27 mouse cellular contexts compared by ENCODE assay signal in genomic region chr2:9833712-9834111, GRCm38 (mm10). TPM values are rescaled to one million over a fixed set of nuclear protein-coding genes. Genes with fewer than 3 reads are reported as not detected.
DNase-seq lines count a peak whose midpoint lies in the region; ATAC-seq and TF ChIP-seq lines count a peak whose summit lies in the region.
"Had no signal": no experiment of that assay in that cellular context is flagged by ENCODE, and none has a peak within 500 bp of the region (broad histone marks: within the 10 kb centered on the region; RNA-seq: fewer than 3 reads in every experiment).

No protein-coding gene starts in this region.

- WGBS in kidney, embryonic 14.5 days: 33% methylated on average over 7 of the region's 7 CpGs
- 23% methylated on average over 7 of the region's 7 CpGs for WGBS in kidney, embryonic 16.5 days

- H3K4me3 ChIP-seq in kidney, embryonic 14.5 days (ENCODE audit: low read length): no peak overlapping the region
- no peak overlapping the region for H3K4me3 ChIP-seq in kidney, embryonic 16.5 days (ENCODE audit: low read length)
- peak overlapping the region; percentile 47 for H3K4me3 ChIP-seq in testis, adult 2 months (ENCODE audit: control insufficient read depth, low read depth, low read length)
- H3K4me3 ChIP-seq: embryonic facial prominence, embryonic 10.5 days; embryonic facial prominence, embryonic 12.5 days; forebrain, embryonic 13.5 days; forebrain, embryonic 15.5 days had no signal

- no peak for DNase-seq in kidney, postnatal 4 days
- DNase-seq in kidney, adult 9 months: no peak
- DNase-seq in testis, postnatal 10 days (ENCODE audit: low spot score): no peak
- DNase-seq: adrenal gland, adult 8-10 months; adrenal gland, postnatal 14 days; adrenal gland, postnatal 36 days; B cell, adult 2 months; cerebellum, adult 11-12 months; cerebellum, adult 2 months; cerebellum, adult 9-10 months; cerebellum, postnatal 10 days; cerebellum, postnatal 25 days had no signal

- TF ChIP-seq POLR2A in testis, adult 2 months (IDR thresholded peaks at IDR 0.05; ENCODE audit: control insufficient read depth, low read depth, low read length): no peak

- no peak overlapping the region for H3K4me2 ChIP-seq in kidney, embryonic 14.5 days (replicated peaks; ENCODE audit: low read depth, low read length)
- no peak overlapping the region for H3K4me2 ChIP-seq in kidney, embryonic 16.5 days (replicated peaks; ENCODE audit: low read depth, low read length)
- H3K4me2 ChIP-seq: embryonic facial prominence, embryonic 12.5 days; forebrain, embryonic 13.5 days; forebrain, embryonic 15.5 days had no signal

- 0 out of 2 replicates have a peak, but pooled peaks have one; percentile 49 for ATAC-seq in kidney, embryonic 14.5 days (ENCODE audit: low FRiP score, low TSS enrichment)
- ATAC-seq in kidney, embryonic 16.5 days (ENCODE audit: low FRiP score, low TSS enrichment): peak; percentile 49; the same call in 1 of the 2 replicates
- ATAC-seq: activated CD4-positive, CD25-positive, alpha-beta regulatory T cell, adult 4 months; CD4-positive, CD25-positive, alpha-beta regulatory T cell, adult 4 months; forebrain, embryonic 13.5 days; forebrain, embryonic 15.5 days; Patski had no signal

- no peaks in the 10 kb centered on the region for H3K36me3 ChIP-seq in kidney, embryonic 14.5 days (ENCODE audit: control insufficient read depth, insufficient read depth, low read length)
- H3K36me3 ChIP-seq in kidney, embryonic 16.5 days (ENCODE audit: insufficient read depth, low read length): no peaks in the 10 kb centered on the region
- no peaks in the 10 kb centered on the region for H3K36me3 ChIP-seq in testis, adult 2 months (ENCODE audit: control insufficient read depth, insufficient read depth, low read length)
- H3K36me3 ChIP-seq: embryonic facial prominence, embryonic 10.5 days; embryonic facial prominence, embryonic 12.5 days; forebrain, embryonic 15.5 days; G1E had no signal

- no peaks in the 10 kb centered on the region for H3K4me1 ChIP-seq in kidney, embryonic 14.5 days (ENCODE audit: control insufficient read depth, insufficient read depth, low read length)
- H3K4me1 ChIP-seq in kidney, embryonic 16.5 days (ENCODE audit: insufficient read depth, low read length): no peaks in the 10 kb centered on the region
- no peaks in the 10 kb centered on the region; the same call in 1 of the 2 replicates for H3K4me1 ChIP-seq in testis, adult 2 months (ENCODE audit: control insufficient read depth, insufficient read depth, low read length)
- H3K4me1 ChIP-seq: embryonic facial prominence, embryonic 12.5 days; forebrain, embryonic 13.5 days; forebrain, embryonic 15.5 days had no signal

- no peaks in the 10 kb centered on the region for H3K27me3 ChIP-seq in kidney, embryonic 14.5 days (ENCODE audit: control insufficient read depth, insufficient read depth, low read length)
- H3K27me3 ChIP-seq in kidney, embryonic 16.5 days (ENCODE audit: insufficient read depth, low read length): no peaks in the 10 kb centered on the region
- no peaks in the 10 kb centered on the region for H3K27me3 ChIP-seq in testis, adult 2 months (ENCODE audit: control insufficient read depth, insufficient read depth, low read length)
- H3K27me3 ChIP-seq: CH12.LX; embryonic facial prominence, embryonic 12.5 days; forebrain, embryonic 13.5 days; forebrain, embryonic 15.5 days; Patski had no signal

- no peak overlapping the region for H3K9ac ChIP-seq in kidney, embryonic 14.5 days (ENCODE audit: low read depth, low read length)
- no peak overlapping the region for H3K9ac ChIP-seq in kidney, embryonic 16.5 days (replicated peaks; ENCODE audit: low read length)
- H3K9ac ChIP-seq: embryonic facial prominence, embryonic 12.5 days; forebrain, embryonic 13.5 days; forebrain, embryonic 15.5 days had no signal

- H3K27ac ChIP-seq in kidney, embryonic 14.5 days (ENCODE audit: low read depth, low read length): no peak overlapping the region
- H3K27ac ChIP-seq in kidney, embryonic 16.5 days (ENCODE audit: low read length): no peak overlapping the region
- no peak overlapping the region for H3K27ac ChIP-seq in testis, adult 2 months (ENCODE audit: control insufficient read depth, insufficient read depth, low read depth, low read length)
- H3K27ac ChIP-seq: embryonic facial prominence, embryonic 10.5 days; embryonic facial prominence, embryonic 12.5 days; forebrain, embryonic 13.5 days; forebrain, embryonic 15.5 days had no signal

- H3K9me3 ChIP-seq in kidney, embryonic 14.5 days (ENCODE audit: control insufficient read depth, low read length): no peaks in the 10 kb centered on the region
- no peaks in the 10 kb centered on the region for H3K9me3 ChIP-seq in kidney, embryonic 16.5 days (ENCODE audit: low read length)
- H3K9me3 ChIP-seq: embryonic facial prominence, embryonic 10.5 days; embryonic facial prominence, embryonic 12.5 days; forebrain, embryonic 13.5 days; forebrain, embryonic 15.5 days; G1E had no signal

- no peak for TF ChIP-seq CTCF in testis, adult 2 months (IDR thresholded peaks at IDR 0.05; ENCODE audit: control insufficient read depth, insufficient read depth, insufficient replicate concordance, low read depth, low read length)

RNA-seq across cellular contexts. Expression of gene 4930412O13Rik, which starts 47.3 kb away (rescaled TPM):
- polyA plus RNA-seq in kidney, embryonic 14.5 days (2014; fragmentation: Nextera tagmentation; extraction: Ambion mirVana): 3.7 and 4.4 TPM in 2 replicates
- polyA plus RNA-seq in kidney, embryonic 16.5 days (2015; fragmentation: Nextera tagmentation; extraction: Ambion mirVana): 2.8 and 3.2 TPM in 2 replicates
- polyA plus RNA-seq in testis, adult 2 months (2012; rRNA removed): 57.2 and 69.9 TPM in 2 replicates
- polyA plus RNA-seq: cerebellum, adult 2 months; cortical plate, adult 2 months; forebrain, embryonic 11.5 days; forebrain, embryonic 13.5 days; forebrain, embryonic 15.5 days; G1E; Patski had no signal

RNA-seq across cellular contexts. Expression of gene 9230102O04Rik, which starts 55.6 kb away (rescaled TPM):
- polyA plus RNA-seq in kidney, embryonic 14.5 days (2014; fragmentation: Nextera tagmentation; extraction: Ambion mirVana): 5.0 and 6.4 TPM in 2 replicates
- polyA plus RNA-seq in kidney, embryonic 16.5 days (2015; fragmentation: Nextera tagmentation; extraction: Ambion mirVana): 6.7 and 7.2 TPM in 2 replicates
- polyA plus RNA-seq in testis, adult 2 months (2012; rRNA removed): 0.75 TPM in 1 of 2 replicates, not detected in the other
- polyA plus RNA-seq: cerebellum, adult 2 months; cortical plate, adult 2 months; embryonic facial prominence, embryonic 10.5 days; embryonic facial prominence, embryonic 14.5 days; forebrain, embryonic 11.5 days; forebrain, embryonic 13.5 days; forebrain, embryonic 15.5 days; Patski had no signal

RNA-seq across cellular contexts. Expression of gene Gata3, which starts 56.1 kb away (rescaled TPM):
- 59.7 and 87.4 TPM in 2 replicates for polyA plus RNA-seq in kidney, embryonic 14.5 days (2014; fragmentation: Nextera tagmentation; extraction: Ambion mirVana)
- 103 and 117 TPM in 2 replicates for polyA plus RNA-seq in kidney, embryonic 16.5 days (2015; fragmentation: Nextera tagmentation; extraction: Ambion mirVana)
- polyA plus RNA-seq in testis, adult 2 months (2012; rRNA removed): 1.0 and 2.0 TPM in 2 replicates

Comparison
In these comparisons a context has a peak if more than half of its experiments do, and no peak if none do; other contexts are left out.
1. RNA of gene 4930412O13Rik, which starts 47.3 kb away (polyA plus RNA-seq): 57.2 to 69.9 TPM in testis, adult 2 months; 3.7 to 4.4 TPM in kidney, embryonic 14.5 days and 2.8 to 3.2 TPM in kidney, embryonic 16.5 days; every median in the first group is over 10 times any median in the second.
2. RNA of gene Gata3, which starts 56.1 kb away (polyA plus RNA-seq): 103 to 117 TPM in kidney, embryonic 16.5 days and 59.7 to 87.4 TPM in kidney, embryonic 14.5 days; 1.0 to 2.0 TPM in testis, adult 2 months; every median in the first group is over 10 times any median in the second.